Mouse (Mus musculus) CD4-positive helper T cell, adult 2 months (primary cell): ENCODE results near the gene Morc3.

Experiments used
- DNase-seq: peaks from one replicate; pipeline ENCODE4 v3.0.0-alpha.2; 2012; ENCODE audit warnings: low read depth, missing footprints, low spot score

Morc3 gene

GRCm38 (mm10) chr16:93877612-93878380 lies 45.9 kb downstream of the Morc3 start:
- DNase-seq, result no peak

- peak; percentile 97 for DNase-seq
Observed at GRCm38 (mm10) chr16:93883423-93884085, 51.6 kb downstream of the Morc3 start, which contains the start of gene Chaf1b. Chaf1b (plus strand) TSS chr16:93883901.

GRCm38 (mm10) chr16:93884086-93884721 lies 52.3 kb downstream of the Morc3 start:
- no peak for DNase-seq

DNA sequence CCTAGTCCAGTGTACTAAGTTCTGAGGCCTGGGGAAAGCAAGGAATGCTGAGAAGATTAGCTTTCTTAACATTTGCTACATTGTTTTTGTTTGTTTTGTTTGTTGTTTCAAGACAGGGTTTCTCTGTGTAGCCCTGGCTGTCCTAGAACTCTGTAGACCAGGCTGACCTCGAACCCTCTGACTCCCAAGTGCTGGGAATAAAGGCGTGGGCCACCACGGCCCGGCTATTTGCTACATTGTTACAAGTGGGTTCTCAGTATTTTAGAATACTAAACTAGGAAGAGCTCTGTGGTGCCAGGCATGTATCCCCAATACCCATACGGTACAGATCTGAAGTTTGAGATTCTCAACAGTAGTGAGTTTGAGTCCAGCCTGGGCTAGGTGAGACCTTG lies 52.8 kb downstream of the Morc3 start:
- no peak for DNase-seq

GRCm38 (mm10) chr16:93888481-93888880 lies 56.6 kb downstream of the Morc3 start:
- no peak for DNase-seq

- DNase-seq, result peak; percentile 34
Observed at GRCm38 (mm10) chr16:93890948-93891604, 59.2 kb downstream of the Morc3 start.

DNA sequence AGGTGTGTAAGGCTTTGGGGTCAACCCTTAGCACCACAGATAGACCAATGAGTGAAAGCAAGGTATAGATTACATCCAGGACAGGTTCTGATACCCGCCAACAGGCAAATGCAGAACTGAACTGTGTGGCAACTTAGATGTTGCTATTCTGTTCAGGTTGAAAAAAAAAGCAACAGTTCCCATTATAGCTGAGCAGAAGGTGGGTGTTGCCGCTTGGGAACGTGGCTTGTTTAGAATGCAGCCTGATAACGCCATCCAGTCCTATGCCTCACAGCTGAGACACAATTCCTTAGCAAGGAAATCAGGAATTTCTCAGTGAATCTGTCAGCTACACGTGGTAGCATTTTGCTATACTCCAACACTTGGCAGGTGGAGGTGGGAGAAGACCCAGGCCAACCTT lies 61.4 kb downstream of the Morc3 start:
- no peak for DNase-seq

DNA sequence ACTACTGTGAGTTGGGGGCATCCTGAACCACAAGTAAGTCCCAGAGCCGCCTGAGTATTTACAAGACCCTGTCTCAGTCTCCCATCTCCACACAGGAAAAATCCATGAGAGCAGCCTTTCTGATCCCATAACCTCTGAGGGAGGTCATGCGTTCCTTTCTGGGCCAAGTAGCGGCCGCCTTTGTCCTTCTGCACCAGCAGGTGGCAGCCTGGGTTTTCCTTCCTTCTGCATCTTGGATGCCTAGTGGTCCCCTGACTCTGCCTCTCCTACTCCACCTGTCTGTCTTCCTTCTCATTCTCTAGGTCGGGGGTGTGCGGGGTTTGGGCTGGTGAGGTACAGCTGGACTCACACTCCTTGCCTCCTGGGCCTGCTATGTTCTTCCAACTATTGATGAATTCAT lies 71.1 kb downstream of the Morc3 start:
- DNase-seq, result peak; percentile 23

- peak; percentile 56 for DNase-seq
Observed at GRCm38 (mm10) chr16:93906156-93907014, 74.5 kb downstream of the Morc3 start.

DNA sequence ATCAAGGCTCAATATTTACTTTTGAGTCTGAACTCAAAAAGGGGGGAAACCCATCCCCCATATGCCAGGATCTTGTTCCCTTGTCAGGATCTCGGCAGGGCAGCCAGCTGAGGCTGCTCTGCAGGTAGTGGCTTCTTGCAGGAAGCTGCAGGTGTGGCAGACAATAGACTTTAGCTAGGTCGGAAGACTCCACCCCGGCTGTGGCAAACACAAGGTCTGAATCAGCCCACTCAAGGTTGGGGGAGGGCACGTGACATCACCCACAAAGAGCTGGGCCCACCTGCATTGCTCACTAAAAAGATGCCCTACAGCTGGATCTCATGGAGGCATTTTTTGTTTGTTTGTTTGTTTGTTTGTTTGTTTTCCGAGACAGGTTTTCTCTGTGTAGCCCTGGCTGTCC lies 75.8 kb downstream of the Morc3 start:
- peak; percentile 64 for DNase-seq

DNA sequence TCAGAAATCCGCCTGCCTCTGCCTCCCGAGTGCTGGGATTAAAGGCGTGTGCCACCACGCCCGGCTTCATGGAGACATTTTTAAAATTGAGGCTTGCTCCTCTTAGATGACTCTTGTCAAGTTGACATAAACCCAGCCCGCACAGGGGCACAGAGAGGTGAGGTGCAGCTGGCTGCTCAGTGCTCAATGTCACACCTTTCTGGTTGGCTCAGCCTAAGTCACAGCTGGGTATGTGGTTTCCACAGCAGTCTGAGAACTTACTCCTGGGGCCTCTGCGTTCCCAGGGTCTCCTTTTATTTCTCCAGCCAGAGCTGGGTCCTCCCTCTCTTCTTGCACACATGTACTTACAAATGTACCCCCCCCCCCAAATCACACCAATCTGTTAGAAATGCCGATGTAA lies 76.3 kb downstream of the Morc3 start:
- DNase-seq, result peak; percentile 34

- no peak for DNase-seq
Observed at GRCm38 (mm10) chr16:93909936-93910335, 78.0 kb downstream of the Morc3 start.

DNA sequence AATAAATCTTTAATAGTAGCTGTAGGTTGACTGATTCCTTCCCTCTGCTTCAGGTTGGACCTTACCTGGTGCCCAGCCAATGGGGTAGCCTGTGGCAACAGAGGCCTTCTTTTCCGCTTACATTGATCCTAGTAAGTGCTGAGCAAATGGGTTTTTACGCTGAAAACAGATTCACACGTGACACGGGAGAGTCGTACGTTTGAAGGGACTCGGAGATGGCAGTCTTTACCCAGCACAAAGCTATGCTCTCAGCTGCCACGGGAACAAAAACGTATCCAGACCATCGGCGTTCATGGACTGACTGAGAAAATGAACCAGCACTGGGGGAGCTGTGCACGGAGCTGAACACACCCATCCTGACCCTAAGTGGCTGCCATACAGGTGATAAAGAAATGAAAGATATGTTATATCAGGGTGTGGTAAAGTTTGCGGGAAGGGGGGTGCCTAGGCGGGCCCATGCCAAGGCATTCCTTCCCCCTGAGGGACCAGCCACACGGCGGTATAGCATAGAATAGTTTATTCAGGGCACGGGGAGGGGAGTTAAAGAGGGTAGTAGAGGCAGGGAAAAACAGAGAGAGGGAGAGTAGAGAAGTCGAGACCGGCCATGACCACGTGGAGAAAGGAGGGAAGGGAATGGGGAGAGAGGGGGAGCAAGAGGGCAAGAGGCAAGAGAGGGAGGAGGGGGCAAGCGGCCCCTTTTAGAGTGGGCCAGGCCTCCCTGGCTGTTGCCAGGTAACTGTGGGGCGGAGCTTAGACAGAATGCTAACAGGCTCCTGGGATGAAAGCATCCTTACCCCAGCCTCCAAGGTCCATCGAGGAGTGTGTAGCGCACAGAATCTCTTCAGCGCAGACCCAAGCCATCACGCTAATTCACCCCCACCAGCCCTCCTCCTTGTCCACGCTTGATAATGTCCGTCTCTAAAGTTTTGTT lies 79.1 kb downstream of the Morc3 start:
- no peak for DNase-seq

GRCm38 (mm10) chr16:93912158-93912557 lies 80.2 kb downstream of the Morc3 start:
- DNase-seq, result no peak

GRCm38 (mm10) chr16:93912808-93913207 lies 80.9 kb downstream of the Morc3 start:
- no peak for DNase-seq

DNA sequence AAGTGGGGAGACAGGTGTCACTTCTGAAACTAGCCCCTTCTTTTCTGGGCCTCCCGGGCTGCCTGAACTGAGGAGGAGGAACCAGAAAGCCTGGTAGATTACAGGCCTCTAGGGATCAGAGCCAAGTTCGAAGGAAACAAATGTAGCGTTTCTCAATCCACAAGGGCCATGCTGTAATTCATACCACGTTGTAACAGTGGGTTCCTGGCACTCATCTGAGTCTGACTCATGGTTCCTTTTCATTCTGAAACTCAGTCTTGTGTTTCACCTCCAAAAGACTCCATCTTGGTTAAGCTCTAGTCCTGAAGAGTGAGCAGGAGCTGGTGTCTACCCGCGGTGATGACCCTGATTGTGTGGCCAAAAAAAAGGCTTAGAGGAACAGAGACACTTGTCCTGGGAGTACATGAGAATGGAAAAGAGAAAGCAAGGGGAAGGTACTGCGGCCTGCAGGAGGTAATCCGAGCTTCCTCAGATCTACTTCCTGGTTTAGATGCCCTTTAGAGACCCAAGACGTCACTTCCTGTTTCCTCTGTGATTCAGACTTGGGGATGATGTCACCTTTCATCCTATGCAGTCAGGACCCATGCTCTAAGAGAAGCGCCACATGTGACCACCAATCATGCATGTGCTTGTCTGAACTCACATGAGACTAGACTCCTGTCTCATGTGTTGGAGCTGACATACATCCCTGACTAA lies 82.1 kb downstream of the Morc3 start:
- DNase-seq, result peak; percentile 75

DNA sequence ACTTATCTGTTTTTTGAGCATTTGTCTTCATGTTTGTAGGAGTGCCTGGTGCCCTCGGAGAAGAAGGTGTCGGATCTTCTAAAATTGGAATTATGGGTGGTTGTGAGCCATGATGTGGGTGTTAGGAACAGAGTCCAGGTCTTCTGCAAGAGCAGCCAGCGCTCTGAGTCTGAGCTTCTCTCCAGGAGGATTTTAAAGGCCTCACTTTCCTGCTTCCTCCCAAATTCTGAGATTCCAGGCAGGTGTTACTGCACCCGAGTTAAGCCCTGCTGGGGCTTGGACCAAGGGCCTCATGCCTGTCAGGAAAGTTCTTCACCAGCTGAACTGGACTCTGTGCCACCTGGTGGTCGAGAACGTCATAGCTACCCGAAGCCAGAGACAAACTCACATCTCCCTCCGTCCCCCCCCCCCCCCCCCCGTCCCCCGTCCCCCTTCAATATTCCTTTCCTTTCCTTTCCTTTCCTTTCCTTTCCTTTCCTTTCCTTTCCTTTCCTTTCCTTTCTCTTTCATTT lies 83.5 kb downstream of the Morc3 start:
- DNase-seq, result peak; percentile 60

GRCm38 (mm10) chr16:93917712-93918678 lies 86.1 kb downstream of the Morc3 start:
- peak; percentile 88 for DNase-seq
